Mouse (Mus musculus): ENCODE data around the gene 1700031F05Rik. TPM values are rescaled to one million over a fixed set of nuclear protein-coding genes. Genes with fewer than 3 reads are reported as not detected.

The 1700031F05Rik gene
- 2.1 TPM for polyA plus RNA-seq (2014; fragmentation: Illumina TruSeq; extraction: RNeasy Lipid Tissue Mini Kit (QIAGEN cat#74804); ENCODE audit: low read depth, low replicate concordance)

DNA sequence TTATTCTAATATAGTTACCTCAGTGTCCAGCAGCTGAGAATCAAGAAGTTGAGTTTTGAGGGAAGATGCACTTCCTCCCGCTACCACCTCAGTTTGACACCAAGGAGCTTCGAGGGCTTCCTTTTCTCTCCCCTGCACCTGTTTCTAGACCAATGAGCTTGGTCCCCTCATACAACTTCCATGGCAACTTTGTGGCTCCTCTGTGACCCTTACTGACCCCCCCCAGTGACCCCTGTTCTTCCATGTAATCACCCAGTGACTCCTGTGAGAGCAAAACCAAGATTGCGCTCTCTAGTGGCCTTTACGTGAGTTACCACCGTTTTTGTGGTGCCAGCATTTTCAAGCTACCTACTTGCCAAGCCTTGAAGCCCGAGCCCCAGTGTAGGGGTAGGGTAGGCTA is at the start of gene 1700031F05Rik:
1700031F05Rik (minus strand) TSS at position 101 of the 400 bp plus-strand sequence.

DNA sequence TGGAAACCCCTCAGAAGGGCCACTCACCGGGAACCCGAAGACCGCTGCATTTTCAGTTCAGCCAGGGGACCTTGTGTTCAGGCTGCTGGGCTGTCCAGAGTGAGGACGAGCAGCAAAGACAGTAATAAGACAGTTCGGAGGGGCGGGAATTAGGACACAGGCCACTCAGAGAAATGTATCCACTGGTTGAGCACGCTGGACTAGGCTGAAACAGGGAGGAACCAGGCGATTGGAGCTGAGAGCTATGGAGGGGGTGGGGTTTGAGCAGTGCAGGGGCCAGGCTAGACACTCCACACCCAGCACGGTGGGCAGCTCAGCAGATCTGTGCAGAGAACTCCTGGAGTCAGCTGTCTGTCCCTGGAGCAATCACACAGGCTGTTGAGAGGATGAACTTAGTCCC is 40.8 kb upstream of the 1700031F05Rik start, which contains the start of the genes Dmrtc1a and 1700011M02Rik:
Dmrtc1a (minus strand) TSS at position 101 of the 400 bp plus-strand sequence.
1700011M02Rik (plus strand) TSS at position 319 of the 400 bp plus-strand sequence.

DNA sequence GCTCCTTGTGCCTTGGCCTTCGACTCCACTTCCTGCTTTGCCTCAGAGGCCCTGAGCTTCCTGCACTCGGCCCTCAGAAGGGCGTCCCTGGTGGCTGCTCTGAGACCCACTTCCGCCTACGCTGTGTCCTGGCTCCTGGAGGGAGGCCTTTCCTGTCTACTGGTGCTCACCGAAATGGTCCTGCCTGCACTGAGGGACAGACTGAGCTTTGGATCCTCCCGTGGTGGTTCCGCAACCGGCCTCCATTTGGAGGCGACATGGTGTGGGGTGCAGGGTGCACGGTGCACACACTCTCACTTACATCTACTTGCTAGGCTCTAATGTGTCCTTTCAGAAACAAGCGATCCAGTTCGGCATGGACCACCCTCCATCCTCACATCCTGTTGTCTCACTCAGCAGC is 13.3 kb downstream of the 1700031F05Rik start, which contains the start of gene Dmrtc1c2:
Dmrtc1c2 (minus strand) TSS at position 101 of the 400 bp plus-strand sequence.

Other genes with a start within 250 kb of the 1700031F05Rik start
- gene Phka1, start 223.7 kb downstream of the 1700031F05Rik start, polyA plus RNA-seq (2014; fragmentation: Illumina TruSeq; extraction: RNeasy Lipid Tissue Mini Kit (QIAGEN cat#74804); ENCODE audit: low read depth, low replicate concordance): 3.9 TPM
- gene Gm3880, start 181.0 kb downstream of the 1700031F05Rik start, polyA plus RNA-seq (2014; fragmentation: Illumina TruSeq; extraction: RNeasy Lipid Tissue Mini Kit (QIAGEN cat#74804); ENCODE audit: low read depth, low replicate concordance): not detected
- gene Gm9112, start 160.3 kb downstream of the 1700031F05Rik start, polyA plus RNA-seq (2014; fragmentation: Illumina TruSeq; extraction: RNeasy Lipid Tissue Mini Kit (QIAGEN cat#74804); ENCODE audit: low read depth, low replicate concordance): 9.7 TPM
- 20.9 TPM for gene Dmrtc1b, start 160.1 kb downstream of the 1700031F05Rik start, polyA plus RNA-seq (2014; fragmentation: Illumina TruSeq; extraction: RNeasy Lipid Tissue Mini Kit (QIAGEN cat#74804); ENCODE audit: low read depth, low replicate concordance)
- not detected for gene Dmrtc1c1, start 65.0 kb downstream of the 1700031F05Rik start, polyA plus RNA-seq (2014; fragmentation: Illumina TruSeq; extraction: RNeasy Lipid Tissue Mini Kit (QIAGEN cat#74804); ENCODE audit: low read depth, low replicate concordance)
- 1.9 TPM for gene Dmrtc1c2, start 13.4 kb downstream of the 1700031F05Rik start, polyA plus RNA-seq (2014; fragmentation: Illumina TruSeq; extraction: RNeasy Lipid Tissue Mini Kit (QIAGEN cat#74804); ENCODE audit: low read depth, low replicate concordance)
- 56.5 TPM for gene Dmrtc1a, start 40.7 kb upstream of the 1700031F05Rik start, polyA plus RNA-seq (2014; fragmentation: Illumina TruSeq; extraction: RNeasy Lipid Tissue Mini Kit (QIAGEN cat#74804); ENCODE audit: low read depth, low replicate concordance)
- gene 1700011M02Rik, start 40.9 kb upstream of the 1700031F05Rik start, polyA plus RNA-seq (2014; fragmentation: Illumina TruSeq; extraction: RNeasy Lipid Tissue Mini Kit (QIAGEN cat#74804); ENCODE audit: low read depth, low replicate concordance): 15.3 TPM
- not detected for gene 1700018G05Rik, start 60.4 kb upstream of the 1700031F05Rik start, polyA plus RNA-seq (2014; fragmentation: Illumina TruSeq; extraction: RNeasy Lipid Tissue Mini Kit (QIAGEN cat#74804); ENCODE audit: low read depth, low replicate concordance)

All from testis, adult 10 weeks (tissue).